Mouse (Mus musculus) E14TG2a.4 (cell line): ENCODE results near the gene Tcp11.

Source experiments
- CTCF ChIP-seq: conservative IDR thresholded peaks from 2 replicates; pipeline ENCODE4 v1.5.1; 2014; ENCODE audit warnings: low read length
- NANOG ChIP-seq: IDR thresholded peaks from 2 replicates; pipeline ENCODE4 v1.6.1; 2014; ENCODE audit warnings: borderline replicate concordance, low read length, mixed read lengths

- TF ChIP-seq CTCF = no peak
- no peak for TF ChIP-seq NANOG
These were observed 10.2 kb downstream of the Tcp11 start for GRCm38 (mm10) chr17:28070256-28070655.
